Mouse (Mus musculus) stomach, postnatal 0 days (tissue): ENCODE results near the gene Dcbld2. TPM values are rescaled to one million over a fixed set of nuclear protein-coding genes. Genes with fewer than 3 reads are reported as not detected.

Experiments
- ATAC-seq: fragments of 200-750 bp; cut with Nextera tagmentation; 2 replicates; pipeline ENCODE4 v1.8.0; 2017; ENCODE audit not compliant: low FRiP score, low TSS enrichment
- DNase-seq: peaks from one replicate; pipeline ENCODE4 v3.0.0-alpha.2; 2016; ENCODE audit warnings: low spot score
- H3K27ac ChIP-seq: fragments of 300-500 bp; sonication (generic); replicated peaks from 2 replicates; pipeline ENCODE4 v1.5.1; 2014; ENCODE audit warnings: mild to moderate bottlenecking, control low read depth
- H3K27me3 ChIP-seq: fragments of 300-500 bp; sonication (generic); 2 replicates; pipeline ENCODE4 v1.6.1; 2014; ENCODE audit warnings: low read length; ENCODE audit not compliant: control insufficient read depth, insufficient read depth
- H3K36me3 ChIP-seq: fragments of 300-500 bp; sonication (generic); 2 replicates; pipeline ENCODE4 v1.6.1; 2014; ENCODE audit warnings: low read length, mixed read lengths; ENCODE audit not compliant: control insufficient read depth, insufficient read depth
- H3K4me1 ChIP-seq: fragments of 300-500 bp; sonication (generic); replicated peaks from 2 replicates; pipeline ENCODE4 v1.6.1; 2014; ENCODE audit warnings: antibody characterized with exemption; ENCODE audit not compliant: control insufficient read depth, insufficient read depth
- H3K4me2 ChIP-seq: fragments of 300-500 bp; sonication (generic); replicated peaks from 2 replicates; pipeline ENCODE4 v1.6.1; 2014; ENCODE audit warnings: low read depth, mild to moderate bottlenecking, control low read depth, moderate library complexity
- H3K4me3 ChIP-seq: fragments of 300-500 bp; sonication (generic); 2 replicates; pipeline ENCODE4 v1.5.1; 2014; ENCODE audit warnings: low read depth, low read length, control low read depth
- H3K9ac ChIP-seq: fragments of 300-500 bp; sonication (generic); 2 replicates; pipeline ENCODE4 v1.6.1; 2014; ENCODE audit warnings: mild to moderate bottlenecking, low read length, control low read depth, mixed read lengths
- H3K9me3 ChIP-seq: fragments of 300-500 bp; sonication (generic); 2 replicates; pipeline ENCODE4 v1.6.1; 2016; ENCODE audit warnings: low read length; ENCODE audit not compliant: control insufficient read depth
- CTCF ChIP-seq: IDR thresholded peaks from 2 replicates; pipeline ENCODE4 v1.5.1; 2016; ENCODE audit warnings: antibody characterized with exemption, low read depth, mild to moderate bottlenecking, moderate library complexity
- EP300 ChIP-seq: optimal IDR thresholded peaks from 2 replicates; pipeline ENCODE3; 2016; ENCODE audit warnings: antibody characterized with exemption
- WGBS: fragments of 180-500 bp; shearing (Covaris S2); extraction: QIAGEN DNeasy Blood & Tissue Kit; methylation state at CpG from one replicate; pipeline ENCODE4 v1.1.7; 2014; 5-methylcytosine and 5-hydroxymethylcytosine counted together
- polyA plus RNA-seq: library from polyadenylated mRNA; unstranded; fragments of >200 nt; fragmentation: Nextera tagmentation; extraction: Ambion mirVana; gene quantifications from 2 replicates; pipeline ENCODE4 v1.2.1, GENCODE M21; 2015

Dcbld2 gene
- polyA plus RNA-seq, result 3.7 and 4.5 TPM in 2 replicates

DNA sequence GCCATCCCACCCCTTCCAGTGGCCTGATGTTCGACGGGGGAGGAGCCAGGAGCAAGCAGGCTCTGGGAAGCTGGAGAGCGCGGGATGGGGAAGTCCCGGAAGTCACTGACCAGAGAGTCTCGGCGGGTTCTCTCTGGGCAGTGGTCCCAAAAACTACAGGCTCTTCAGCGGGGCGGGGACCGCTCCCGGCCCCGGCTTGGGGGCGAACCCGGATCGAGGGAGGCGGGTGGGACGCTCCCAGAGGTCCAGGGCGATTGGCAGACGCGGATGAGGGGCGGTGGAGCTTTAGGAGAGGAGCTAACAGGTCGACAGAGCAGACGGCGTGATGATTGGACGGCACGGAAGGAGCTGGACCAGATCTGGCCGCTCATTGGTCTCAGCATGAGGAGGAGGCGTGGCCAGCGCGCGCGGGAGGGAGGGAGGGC lies at the start of gene Dcbld2:
Dcbld2 (plus strand) TSS at position 382 of the 425 bp plus-strand sequence.
- H3K36me3 ChIP-seq, result no peaks in the 10 kb centered on the region
- DNase-seq (peak; percentile 97), ATAC-seq (peak; percentile 100)
- peak within 1 kb of the TSS; percentile 88 for H3K4me3 ChIP-seq
- no peak for TF ChIP-seq CTCF
- no peak for TF ChIP-seq EP300
- no peaks in the 10 kb centered on the region for H3K27me3 ChIP-seq
- no peaks in the 10 kb centered on the region for H3K4me1 ChIP-seq
- peak within 1 kb of the TSS; percentile 91 for H3K9ac ChIP-seq
- under 1% methylated on average over 27 of the region's 32 CpGs for WGBS
- H3K9me3 ChIP-seq, result no peaks in the 10 kb centered on the region
- peak within 1 kb of the TSS; percentile 93 for H3K27ac ChIP-seq
- H3K4me2 ChIP-seq, result peak within 1 kb of the TSS; percentile 88

- ATAC-seq, result no peak
These were observed 31.1 kb upstream of the Dcbld2 start for GRCm38 (mm10) chr16:58377170-58377569.

GRCm38 (mm10) chr16:58377756-58378503 lies 30.3 kb upstream of the Dcbld2 start:
- DNase-seq (no peak), ATAC-seq (no peak)
- Histone ChIP-seq H3K27me3 (no peaks in the 10 kb centered on the region), H3K4me1 (no peaks in the 10 kb centered on the region), H3K27ac (no peak overlapping the region), H3K4me2 (no peak overlapping the region), H3K4me3 (no peak overlapping the region), H3K36me3 (no peaks in the 10 kb centered on the region), H3K9me3 (no peaks in the 10 kb centered on the region), H3K9ac (no peak overlapping the region)
- no peak for TF ChIP-seq CTCF
- TF ChIP-seq EP300, result no peak
- WGBS, result 53% methylated on average over 13 of the region's 13 CpGs

More at GRCm38 (mm10) chr16:58377170-58377569, 31.1 kb upstream of the Dcbld2 start:
- no peak overlapping the region for H3K4me3 ChIP-seq
- no peaks in the 10 kb centered on the region for H3K36me3 ChIP-seq
- H3K4me2 ChIP-seq, result no peak overlapping the region
- no peak overlapping the region for H3K9ac ChIP-seq
- TF ChIP-seq EP300 (no peak), CTCF (no peak)
- WGBS, result 44% methylated on average over 1 of the region's 1 CpGs
- H3K27ac ChIP-seq, result no peak overlapping the region
- H3K4me1 ChIP-seq, result no peaks in the 10 kb centered on the region
- no peaks in the 10 kb centered on the region for H3K27me3 ChIP-seq
- no peak for DNase-seq
- H3K9me3 ChIP-seq, result no peaks in the 10 kb centered on the region

DNA sequence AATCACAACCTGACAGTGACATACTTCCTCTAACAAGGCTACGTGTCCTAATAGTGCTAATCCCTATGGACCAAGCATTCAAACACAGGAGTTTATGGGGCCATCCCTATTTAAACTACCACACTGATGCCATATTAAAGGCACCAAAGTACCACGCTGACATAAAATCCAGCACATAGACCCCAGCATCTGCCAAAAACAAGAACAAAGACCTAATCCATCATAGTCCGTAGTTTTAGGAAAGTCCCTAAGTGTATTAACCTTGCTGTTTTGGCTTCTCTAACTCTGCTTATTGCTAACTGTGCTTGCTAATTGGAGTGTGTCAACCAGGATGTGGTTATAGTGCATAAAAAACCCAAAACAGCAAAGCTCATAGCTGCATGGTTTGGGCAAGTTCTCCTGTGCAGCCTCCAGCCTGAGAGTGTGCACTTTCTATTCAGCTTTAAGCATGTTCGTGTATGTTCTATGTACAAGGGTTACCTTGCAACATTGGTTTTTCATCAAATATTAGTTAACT lies 21.9 kb upstream of the Dcbld2 start:
- DNase-seq, result no peak
- H3K27me3 ChIP-seq, result no peaks in the 10 kb centered on the region
- no peaks in the 10 kb centered on the region for H3K36me3 ChIP-seq
- 88% methylated on average over 4 of the region's 4 CpGs for WGBS
- ATAC-seq, result no peak
- no peak overlapping the region for H3K4me2 ChIP-seq
- H3K4me3 ChIP-seq, result no peak overlapping the region
- no peak overlapping the region for H3K9ac ChIP-seq
- no peaks in the 10 kb centered on the region for H3K4me1 ChIP-seq
- no peaks in the 10 kb centered on the region for H3K9me3 ChIP-seq
- no peak overlapping the region for H3K27ac ChIP-seq
- no peak for TF ChIP-seq CTCF
- no peak for TF ChIP-seq EP300

DNA sequence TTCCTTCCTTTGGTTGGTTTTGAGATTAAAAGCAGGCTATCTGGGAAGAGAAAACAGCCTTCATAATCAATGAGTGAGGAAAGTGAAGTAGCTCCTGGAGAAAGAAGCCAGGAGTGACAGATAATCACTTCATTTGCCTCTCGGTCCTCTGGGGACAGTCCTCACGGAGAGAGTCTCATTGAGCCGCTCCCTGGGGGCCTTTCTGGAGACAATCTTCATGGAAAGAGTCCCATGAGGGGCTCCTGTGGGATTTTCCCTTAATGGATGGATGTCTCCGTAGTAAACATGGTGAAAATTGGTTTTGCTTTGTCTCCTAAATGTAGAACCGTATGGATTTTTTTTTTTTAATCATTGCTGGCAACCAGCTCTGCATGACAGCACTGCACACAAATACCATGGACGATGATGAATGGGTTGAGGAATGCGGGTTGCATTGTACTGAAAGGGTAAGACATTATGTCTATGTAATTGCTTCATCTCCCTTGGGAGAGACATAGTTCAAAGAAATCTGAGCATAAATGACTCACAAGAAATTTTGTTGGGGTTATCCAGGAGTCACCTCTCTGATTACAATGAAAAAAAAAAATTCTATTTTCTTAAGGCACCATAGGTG lies 19.0 kb upstream of the Dcbld2 start:
- Histone ChIP-seq H3K9me3 (no peaks in the 10 kb centered on the region), H3K27me3 (no peaks in the 10 kb centered on the region), H3K4me3 (no peak overlapping the region), H3K9ac (no peak overlapping the region), H3K36me3 (no peaks in the 10 kb centered on the region), H3K4me2 (no peak overlapping the region), H3K27ac (no peak overlapping the region), H3K4me1 (no peaks in the 10 kb centered on the region)
- ATAC-seq (no peak), DNase-seq (no peak)
- 46% methylated on average over 7 of the region's 7 CpGs for WGBS
- no peak for TF ChIP-seq EP300
- no peak for TF ChIP-seq CTCF

DNA sequence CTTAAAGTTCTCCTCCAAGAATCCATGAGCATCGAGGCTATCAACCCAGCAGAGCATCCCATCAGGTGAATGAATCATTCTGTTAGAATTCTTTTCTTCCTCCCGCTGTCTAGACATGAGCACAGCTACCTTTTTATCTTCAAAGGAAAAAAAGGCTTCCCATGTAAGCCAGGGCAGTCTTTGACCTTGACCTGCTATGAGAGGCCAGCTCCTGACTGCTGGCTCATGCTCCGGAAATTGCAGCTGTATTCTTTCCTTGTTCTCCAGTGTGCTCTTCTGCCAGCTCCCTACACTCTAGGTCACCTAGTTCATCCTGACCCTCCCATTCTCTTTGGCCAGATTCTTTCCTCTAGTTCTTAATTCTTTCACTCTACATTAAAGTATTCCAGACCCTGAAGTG lies 15.2 kb upstream of the Dcbld2 start:
- Histone ChIP-seq H3K27ac (no peak overlapping the region), H3K4me3 (no peak overlapping the region), H3K27me3 (no peaks in the 10 kb centered on the region), H3K4me2 (no peak overlapping the region), H3K36me3 (no peaks in the 10 kb centered on the region), H3K4me1 (no peaks in the 10 kb centered on the region), H3K9me3 (no peaks in the 10 kb centered on the region), H3K9ac (no peak overlapping the region)
- no peak for ATAC-seq
- TF ChIP-seq EP300 (no peak), CTCF (no peak)
- no peak for DNase-seq
- WGBS, result 65% methylated on average over 3 of the region's 3 CpGs
